ENCODE assay signal across 10 mouse cellular contexts in genomic region chr7:15425537-15425936, GRCm38 (mm10). TPM values are rescaled to one million over a fixed set of nuclear protein-coding genes. Genes with fewer than 3 reads are reported as not detected.
DNase-seq lines count a peak whose midpoint lies in the region; ATAC-seq lines count a peak whose summit lies in the region.
"Not testable (repeated sequence)": the region's sequence is repeated elsewhere in the genome, so short reads cannot be mapped to it uniquely, and the experiment has no call there.
"Had no signal": no experiment of that assay in that cellular context is flagged by ENCODE, and none has a peak within 500 bp of the region (broad histone marks: within the 10 kb centered on the region; RNA-seq: fewer than 3 reads in every experiment).

No protein-coding gene starts in this region.

- H3K27ac ChIP-seq in forebrain, embryonic 11.5 days (ENCODE audit: low read depth, low read length); heart, embryonic 10.5 days: not testable (repeated sequence)

- H3K4me3 ChIP-seq in forebrain, embryonic 11.5 days (ENCODE audit: low read depth, low read length); heart, embryonic 10.5 days: not testable (repeated sequence)

- not testable (repeated sequence) for ATAC-seq in forebrain, embryonic 11.5 days (replicated peaks; ENCODE audit: low FRiP score)

- 84% methylated on average over 3 of the region's 4 CpGs for WGBS in forebrain, embryonic 11.5 days
- 74% methylated on average over 4 of the region's 4 CpGs for WGBS in heart, embryonic 10.5 days

- not testable (repeated sequence) for H3K9me3 ChIP-seq in forebrain, embryonic 11.5 days (ENCODE audit: control insufficient read depth, low read length); heart, embryonic 10.5 days

- not testable (repeated sequence) for H3K4me2 ChIP-seq in forebrain, embryonic 11.5 days (ENCODE audit: low read depth, low read length, severe bottlenecking)

- H3K36me3 ChIP-seq in forebrain, embryonic 11.5 days (ENCODE audit: control insufficient read depth, insufficient read depth, low read length); heart, embryonic 10.5 days: not testable (repeated sequence)

- H3K9ac ChIP-seq in forebrain, embryonic 11.5 days (ENCODE audit: low read length): not testable (repeated sequence)

- H3K27me3 ChIP-seq in forebrain, embryonic 11.5 days (ENCODE audit: control insufficient read depth, insufficient read depth, low read length); heart, embryonic 10.5 days (ENCODE audit: insufficient read depth, poor library complexity, severe bottlenecking): not testable (repeated sequence)

- DNase-seq in forebrain, embryonic 11.5 days (ENCODE audit: low spot score): peak; percentile 21
- peak; percentile 77 for DNase-seq in heart, adult 11 months
- peak; percentile 35 for DNase-seq in heart, embryonic 10.5 days (ENCODE audit: low spot score)

- H3K4me1 ChIP-seq in forebrain, embryonic 11.5 days (replicated peaks; ENCODE audit: control insufficient read depth, insufficient read depth, low read length); heart, embryonic 10.5 days: not testable (repeated sequence)

RNA-seq across cellular contexts. Expression of gene Obox1, which starts 36.8 kb away (rescaled TPM):
- not detected in 2 replicates for polyA plus RNA-seq in forebrain, embryonic 11.5 days (2014; fragmentation: Nextera tagmentation; extraction: Ambion mirVana)
- polyA plus RNA-seq in heart, embryonic 10.5 days (2016; fragmentation: Nextera tagmentation; extraction: Ambion mirVana): not detected in 2 replicates
- polyA plus RNA-seq: activated CD4-positive, CD25-positive, alpha-beta regulatory T cell, adult 4 months; adrenal gland, adult 2 months; brain, embryonic 14.5 days; C2C12; CD4-positive, CD25-positive, alpha-beta regulatory T cell, adult 4 months; G1E; Patski had no signal

RNA-seq across cellular contexts. Expression of gene Obox2, which starts 37.0 kb away (rescaled TPM):
- not detected in 2 replicates for polyA plus RNA-seq in forebrain, embryonic 11.5 days (2014; fragmentation: Nextera tagmentation; extraction: Ambion mirVana)
- polyA plus RNA-seq in heart, embryonic 10.5 days (2016; fragmentation: Nextera tagmentation; extraction: Ambion mirVana): not detected in 2 replicates
- polyA plus RNA-seq: activated CD4-positive, CD25-positive, alpha-beta regulatory T cell, adult 4 months; adrenal gland, adult 2 months; brain, embryonic 14.5 days; C2C12; CD4-positive, CD25-positive, alpha-beta regulatory T cell, adult 4 months; G1E; Patski had no signal

Comparison
In these comparisons a context has a peak if more than half of its experiments do, and no peak if none do; other contexts are left out.
1. DNase-seq: peak in every context shown above with its lines; median percentile 77 in heart, adult 11 months; 35 in heart, embryonic 10.5 days; 21 in forebrain, embryonic 11.5 days.